Mouse (Mus musculus) testis, adult 2 months (tissue): ENCODE measurements around the gene Mtfr2. TPM values are rescaled to one million over a fixed set of nuclear protein-coding genes. Genes with fewer than 3 reads are reported as not detected.

ENCODE experiments used
- H3K27ac ChIP-seq: fragments of 200-500 bp; 2 replicates; pipeline ENCODE4 v1.5.1; 2012; ENCODE audit warnings: low read depth, low read length; ENCODE audit not compliant: control insufficient read depth, insufficient read depth
- H3K27me3 ChIP-seq: fragments of 200-500 bp; 2 replicates; pipeline ENCODE4 v1.6.1; 2012; ENCODE audit warnings: mild to moderate bottlenecking, low read length, moderate library complexity; ENCODE audit not compliant: control insufficient read depth, insufficient read depth
- H3K36me3 ChIP-seq: fragments of 200-500 bp; 2 replicates; pipeline ENCODE4 v1.6.1; 2012; ENCODE audit warnings: mild to moderate bottlenecking, low read length; ENCODE audit not compliant: control insufficient read depth, insufficient read depth
- H3K4me1 ChIP-seq: fragments of 200-500 bp; 2 replicates; pipeline ENCODE4 v1.6.1; 2012; ENCODE audit warnings: low read length; ENCODE audit not compliant: control insufficient read depth, insufficient read depth
- H3K4me3 ChIP-seq: fragments of 200-500 bp; 2 replicates; pipeline ENCODE4 v1.5.1; 2012; ENCODE audit warnings: low read depth, mild to moderate bottlenecking, low read length, moderate library complexity, mixed read lengths; ENCODE audit not compliant: control insufficient read depth
- CTCF ChIP-seq: fragments of 200-500 bp; IDR thresholded peaks from 2 replicates; pipeline ENCODE4 v1.5.1; 2012; ENCODE audit warnings: low read depth, mild to moderate bottlenecking, inconsistent platforms, low read length, moderate library complexity; ENCODE audit not compliant: control insufficient read depth, insufficient read depth, insufficient replicate concordance
- POLR2A ChIP-seq: fragments of 200-500 bp; IDR thresholded peaks from 2 replicates; pipeline ENCODE4 v1.6.1; 2012; ENCODE audit warnings: low read depth, mild to moderate bottlenecking, inconsistent platforms, low read length, moderate library complexity; ENCODE audit not compliant: control insufficient read depth
- polyA plus RNA-seq: library from polyadenylated mRNA; depleted of rRNA; stranded (reverse); fragments of >200 nt; gene quantifications from 2 replicates; pipeline ENCODE4 v1.2.3, GENCODE M21; 2012

Gene Mtfr2
- polyA plus RNA-seq, 1 experiment = 8.2 TPM

GRCm38 (mm10) chr10:20381352-20381751, 33.8 kb downstream of the Mtfr2 start:
- H3K4me3 ChIP-seq = no peak overlapping the region
- H3K4me1 ChIP-seq = no peaks in the 10 kb centered on the region
- H3K27me3 ChIP-seq = no peaks in the 10 kb centered on the region
- TF ChIP-seq POLR2A = no peak
- no peak for TF ChIP-seq CTCF
- H3K36me3 ChIP-seq = no peaks in the 10 kb centered on the region
- no peak overlapping the region for H3K27ac ChIP-seq

- no peaks in the 10 kb centered on the region for H3K27me3 ChIP-seq
- no peak overlapping the region for H3K27ac ChIP-seq
- H3K4me3 ChIP-seq = no peak overlapping the region
- TF ChIP-seq CTCF (no peak), POLR2A (no peak)
- no peaks in the 10 kb centered on the region for H3K4me1 ChIP-seq
- H3K36me3 ChIP-seq = no peaks in the 10 kb centered on the region
Measured at GRCm38 (mm10) chr10:20382807-20383419, 35.3 kb downstream of the Mtfr2 start.

GRCm38 (mm10) chr10:20390568-20390967, 43.0 kb downstream of the Mtfr2 start:
- H3K4me3 ChIP-seq = no peak overlapping the region
- no peaks in the 10 kb centered on the region for H3K36me3 ChIP-seq
- no peaks in the 10 kb centered on the region for H3K4me1 ChIP-seq
- no peaks in the 10 kb centered on the region for H3K27me3 ChIP-seq
- no peak for TF ChIP-seq CTCF
- TF ChIP-seq POLR2A = no peak
- no peak overlapping the region for H3K27ac ChIP-seq

- H3K27ac ChIP-seq = no peak overlapping the region
- no peak overlapping the region for H3K4me3 ChIP-seq
- no peaks in the 10 kb centered on the region for H3K36me3 ChIP-seq
- TF ChIP-seq CTCF = no peak
- TF ChIP-seq POLR2A = no peak
- no peaks in the 10 kb centered on the region for H3K4me1 ChIP-seq
- no peaks in the 10 kb centered on the region for H3K27me3 ChIP-seq
Measured at GRCm38 (mm10) chr10:20394815-20395214, 47.2 kb downstream of the Mtfr2 start.

DNA sequence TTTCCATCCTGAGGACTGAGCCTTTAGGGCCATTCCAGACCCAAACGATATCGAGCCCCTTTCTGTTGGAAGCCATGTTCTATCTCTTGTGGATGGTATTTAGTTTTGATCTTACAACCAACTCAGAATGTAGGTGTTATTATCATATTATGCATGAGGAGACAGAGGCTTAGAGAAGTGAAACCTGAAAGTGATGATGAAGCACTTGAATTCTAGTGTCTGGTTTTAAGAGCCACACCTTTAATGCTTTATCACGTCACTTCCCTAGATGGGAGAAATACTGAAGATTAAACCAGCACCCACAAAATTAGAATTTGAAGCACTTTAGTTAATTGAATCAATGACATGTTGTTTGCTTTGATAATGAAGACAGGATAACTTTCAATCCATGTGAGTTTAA, 48.2 kb downstream of the Mtfr2 start:
- TF ChIP-seq POLR2A = no peak

DNA sequence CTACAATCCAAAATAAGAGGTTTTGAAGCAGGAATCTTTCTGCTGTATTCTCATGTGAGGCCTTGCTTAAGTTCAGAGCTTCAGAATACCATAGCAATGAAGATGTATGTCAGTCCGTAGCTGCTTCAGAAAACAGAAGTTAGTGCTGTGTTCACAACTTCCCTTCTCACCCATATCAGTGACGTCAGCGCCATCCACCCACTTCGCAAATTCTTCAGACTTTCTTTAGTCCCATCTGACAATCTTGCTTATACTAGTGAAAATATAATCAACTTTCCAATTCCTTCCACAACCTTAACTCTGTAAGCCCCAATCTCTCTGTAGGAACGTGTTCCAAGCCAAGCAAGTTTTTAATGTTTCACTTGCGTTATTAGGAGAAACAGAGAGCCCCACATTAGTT, 50.7 kb downstream of the Mtfr2 start:
- H3K27me3 ChIP-seq = no peaks in the 10 kb centered on the region

More for the DNA sequence above, 48.2 kb downstream of the Mtfr2 start:
- Histone ChIP-seq H3K4me1 (peaks cover 9% of the 10 kb centered on the region), H3K36me3 (no peaks in the 10 kb centered on the region), H3K27me3 (no peaks in the 10 kb centered on the region), H3K4me3 (no peak overlapping the region), H3K27ac (no peak overlapping the region)

DNA sequence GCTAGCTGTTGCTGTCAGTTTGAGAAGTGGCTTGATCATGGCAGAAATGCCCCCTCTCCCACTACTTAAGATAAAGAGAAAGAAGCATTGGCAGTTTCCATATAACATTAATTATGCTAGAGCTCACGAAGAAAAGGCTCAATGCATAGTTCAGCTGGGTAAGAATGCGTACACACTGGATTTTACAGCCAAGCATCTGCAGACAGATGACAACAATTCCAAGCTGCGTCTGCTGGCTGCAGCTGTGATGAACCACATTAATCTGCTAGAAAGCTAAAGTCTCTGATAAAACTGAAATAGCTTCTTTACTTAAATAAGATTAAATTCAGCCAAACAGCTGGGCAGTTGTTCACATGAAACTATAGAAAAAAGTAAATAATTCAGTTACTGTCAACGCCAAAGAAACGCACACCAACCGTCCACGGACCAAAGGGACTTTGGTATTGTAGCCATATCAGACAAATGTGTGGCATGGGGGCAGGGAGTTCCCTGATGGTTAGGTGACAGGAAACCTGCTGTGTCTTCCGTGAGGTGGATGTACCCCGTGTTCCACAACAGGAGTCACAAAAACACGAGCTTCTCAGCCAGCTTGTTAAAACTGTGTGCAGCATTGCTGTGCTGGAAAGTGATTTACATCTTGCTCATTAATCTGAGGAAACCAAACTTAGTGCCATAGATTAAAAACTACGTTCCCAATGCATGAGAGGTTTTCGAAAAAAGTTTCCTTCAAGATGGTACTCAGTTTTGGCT, 51.2 kb downstream of the Mtfr2 start:
- Histone ChIP-seq H3K4me3 (no peak overlapping the region), H3K36me3 (no peaks in the 10 kb centered on the region), H3K27me3 (no peaks in the 10 kb centered on the region), H3K27ac (no peak overlapping the region), H3K4me1 (peaks cover 9% of the 10 kb centered on the region)
- no peak for TF ChIP-seq CTCF
- TF ChIP-seq POLR2A = no peak

More for the DNA sequence above, 50.7 kb downstream of the Mtfr2 start:
- Histone ChIP-seq H3K4me1 (peaks cover 9% of the 10 kb centered on the region), H3K4me3 (no peak overlapping the region), H3K27ac (no peak overlapping the region), H3K36me3 (no peaks in the 10 kb centered on the region)
- TF ChIP-seq CTCF (no peak), POLR2A (no peak)
